Mouse (Mus musculus): ENCODE results near the gene Cpne9.

The Cpne9 gene

GRCm38 (mm10) chr6:113282101-113282802, at the start of gene Cpne9:
Cpne9 (plus strand) TSS chr6:113282307.
- DNase-seq = peak; percentile 17

GRCm38 (mm10) chr6:113235141-113235540, 47.0 kb upstream of the Cpne9 start:
- no peak for DNase-seq

- DNase-seq = peak; percentile 99
These were observed 44.4 kb upstream of the Cpne9 start, which contains the start of gene Mtmr14 for GRCm38 (mm10) chr6:113237542-113238270. Mtmr14 (plus strand) TSS chr6:113237843.

GRCm38 (mm10) chr6:113238442-113238841, 43.7 kb upstream of the Cpne9 start:
- peak; percentile 23 for DNase-seq

- peak; percentile 36 for DNase-seq
These were observed 39.4 kb upstream of the Cpne9 start for GRCm38 (mm10) chr6:113242753-113243152.

GRCm38 (mm10) chr6:113245585-113245984, 36.5 kb upstream of the Cpne9 start:
- no peak for DNase-seq

GRCm38 (mm10) chr6:113250786-113251185, 31.3 kb upstream of the Cpne9 start:
- DNase-seq = peak; percentile 30

GRCm38 (mm10) chr6:113251921-113252320, 30.2 kb upstream of the Cpne9 start:
- DNase-seq = no peak

- peak; percentile 7 for DNase-seq
These were observed 27.2 kb upstream of the Cpne9 start for GRCm38 (mm10) chr6:113254899-113255298.

GRCm38 (mm10) chr6:113261174-113261858, 20.8 kb upstream of the Cpne9 start:
- DNase-seq = no peak

- DNase-seq = no peak
These were observed 18.6 kb upstream of the Cpne9 start for GRCm38 (mm10) chr6:113263531-113263930.

- no peak for DNase-seq
These were observed 17.7 kb upstream of the Cpne9 start for GRCm38 (mm10) chr6:113264429-113264828.

- no peak for DNase-seq
These were observed 15.0 kb upstream of the Cpne9 start for GRCm38 (mm10) chr6:113266996-113267655.

GRCm38 (mm10) chr6:113267988-113268387, 14.1 kb upstream of the Cpne9 start:
- DNase-seq = no peak

GRCm38 (mm10) chr6:113272365-113272764, 9.7 kb upstream of the Cpne9 start:
- DNase-seq = no peak

GRCm38 (mm10) chr6:113276846-113277245, 5.3 kb upstream of the Cpne9 start:
- DNase-seq = no peak

- no peak for DNase-seq
These were observed 431 bp upstream of the Cpne9 start for GRCm38 (mm10) chr6:113281676-113282075.

- no peak for DNase-seq
These were observed 862 bp downstream of the Cpne9 start for GRCm38 (mm10) chr6:113282969-113283368.

- peak; percentile 30 for DNase-seq
These were observed 1.4 kb downstream of the Cpne9 start for GRCm38 (mm10) chr6:113283500-113283899.

- DNase-seq = peak; percentile 39
These were observed 2.8 kb downstream of the Cpne9 start for GRCm38 (mm10) chr6:113284931-113285330.

GRCm38 (mm10) chr6:113286316-113286715, 4.2 kb downstream of the Cpne9 start:
- no peak for DNase-seq

GRCm38 (mm10) chr6:113287236-113287635, 5.1 kb downstream of the Cpne9 start:
- DNase-seq = no peak

- DNase-seq = no peak
These were observed 7.2 kb downstream of the Cpne9 start for GRCm38 (mm10) chr6:113289346-113289745.

Measured in lung, postnatal 36 days (tissue).